Mouse (Mus musculus) stomach, postnatal 0 days (tissue): ENCODE results near the gene Trim38.
A peak's percentile ranks its signal among the peaks of the same experiment; 100 is the strongest.

Source experiments
- CTCF ChIP-seq: IDR thresholded peaks from 2 replicates; pipeline ENCODE4 v1.5.1; 2016; ENCODE audit warnings: antibody characterized with exemption, low read depth, mild to moderate bottlenecking, moderate library complexity
- EP300 ChIP-seq: optimal IDR thresholded peaks from 2 replicates; pipeline ENCODE3; 2016; ENCODE audit warnings: antibody characterized with exemption

DNA sequence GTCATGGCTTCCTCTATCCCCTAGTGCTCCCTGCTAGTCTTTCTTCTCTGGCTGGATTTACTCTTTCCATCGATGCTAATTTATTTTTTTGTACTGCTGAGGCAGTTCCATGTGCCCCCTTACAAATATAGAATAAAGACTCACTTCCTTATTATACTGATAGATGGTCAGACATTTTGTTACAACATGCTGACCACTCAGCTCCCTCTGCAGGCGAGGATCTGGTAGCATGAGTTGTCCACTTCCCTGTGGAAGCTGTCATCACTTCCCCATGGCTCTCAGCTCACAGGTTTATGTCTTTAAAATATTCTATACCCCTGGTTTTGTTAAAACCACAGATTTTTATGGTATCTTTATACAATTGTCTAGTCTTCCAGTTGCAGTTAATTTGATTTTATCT is 46.4 kb downstream of the Trim38 start:
- TF ChIP-seq CTCF: peak; percentile 50
- no peak for TF ChIP-seq EP300
